Mouse (Mus musculus) CH12.LX (cell line): ENCODE measurements around the gene Phactr3. TPM values are rescaled to one million over a fixed set of nuclear protein-coding genes. Genes with fewer than 3 reads are reported as not detected.

Experiments
- DNase-seq: peaks from one replicate; pipeline ENCODE4 v3.0.0-alpha.2; 2013; ENCODE audit errors: extremely low read depth
- H3K27ac ChIP-seq: 2 replicates; pipeline ENCODE4 v1.5.1; 2012; ENCODE audit warnings: low read depth, mild to moderate bottlenecking, control low read depth, moderate library complexity; ENCODE audit not compliant: insufficient read depth
- H3K27me3 ChIP-seq: replicated peaks from 2 replicates; pipeline ENCODE3; 2012; ENCODE audit warnings: inconsistent platforms
- H3K36me3 ChIP-seq, 2 experiments: replicated peaks in 1 of 2; 2 replicates each; pipeline versions ENCODE3 to v1.6.1; 2012; ENCODE audit warnings: inconsistent platforms in 1 of 2, low read length in 1 of 2, mild to moderate bottlenecking in 1 of 2, mixed read lengths in 1 of 2, moderate library complexity in 1 of 2; ENCODE audit not compliant: control insufficient read depth in 1 of 2, insufficient read depth in 1 of 2
- H3K4me1 ChIP-seq, 2 experiments: 2 replicates each; pipeline ENCODE4 v1.6.1; 2012; ENCODE audit warnings: inconsistent platforms in 1 of 2, moderate library complexity in 1 of 2; ENCODE audit not compliant: insufficient read depth in 2 of 2, control insufficient read depth in 1 of 2
- H3K4me2 ChIP-seq: 2 replicates; pipeline ENCODE4 v1.6.1; 2012; ENCODE audit warnings: low read depth, mild to moderate bottlenecking, control low read depth; ENCODE audit not compliant: poor library complexity, insufficient read depth, severe bottlenecking
- H3K4me3 ChIP-seq, 3 experiments: fragments of 150-350 bp in 1 of 3; sonication (generic) in 1 of 3; replicated peaks in 1 of 3; 2 replicates each; pipeline versions ENCODE3 to v1.5.1; 2011 to 2012; ENCODE audit warnings: low read depth in 2 of 3, low read length in 2 of 3, mild to moderate bottlenecking in 2 of 3, moderate library complexity in 2 of 3, control low read depth in 1 of 3, improper control_type of control experiment in 1 of 3, inconsistent platforms in 1 of 3, mixed read lengths in 1 of 3; ENCODE audit not compliant: poor library complexity in 1 of 3
- H3K79me2 ChIP-seq: replicated peaks from 2 replicates; pipeline ENCODE4 v1.6.1; 2012; ENCODE audit warnings: mild to moderate bottlenecking, moderate library complexity; ENCODE audit not compliant: control insufficient read depth, poor library complexity, insufficient read depth, severe bottlenecking; ENCODE audit errors: extremely low read depth
- H3K9ac ChIP-seq: 2 replicates; pipeline ENCODE4 v1.6.1; 2012; ENCODE audit warnings: low read depth, mild to moderate bottlenecking, control low read depth, moderate library complexity; ENCODE audit not compliant: insufficient read depth
- H3K9me3 ChIP-seq: replicated peaks from 2 replicates; pipeline ENCODE3; 2012; ENCODE audit warnings: low read length, inconsistent platforms, mixed read lengths
- CHD2 ChIP-seq: IDR thresholded peaks from 2 replicates; pipeline ENCODE4 v1.6.1; 2011; ENCODE audit warnings: low read length, improper control_type of control experiment
- EP300 ChIP-seq: IDR thresholded peaks from 2 replicates; pipeline ENCODE4 v1.6.1; 2011; ENCODE audit warnings: low read length, improper control_type of control experiment
- GABPA ChIP-seq: IDR thresholded peaks from 2 replicates; pipeline ENCODE4 v1.6.1; 2012; ENCODE audit warnings: low read depth, low read length, improper control_type of control experiment, inconsistent platforms; ENCODE audit not compliant: insufficient replicate concordance
- HCFC1 ChIP-seq: IDR thresholded peaks from 2 replicates; pipeline ENCODE4 v1.6.1; 2012; ENCODE audit warnings: low read depth, mild to moderate bottlenecking, inconsistent platforms, low read length, improper control_type of control experiment
- IRF4 ChIP-seq: IDR thresholded peaks from 2 replicates; pipeline ENCODE4 v1.6.1; 2014; ENCODE audit warnings: low read depth, mild to moderate bottlenecking, inconsistent platforms, low read length, improper control_type of control experiment
- MAFK ChIP-seq: IDR thresholded peaks from 2 replicates; pipeline ENCODE4 v1.6.1; 2011; ENCODE audit warnings: low read length, improper control_type of control experiment; ENCODE audit not compliant: insufficient replicate concordance
- MAX ChIP-seq: IDR thresholded peaks from 2 replicates; pipeline ENCODE4 v1.6.1; 2011; ENCODE audit warnings: low read length, improper control_type of control experiment
- MAZ ChIP-seq: IDR thresholded peaks from 2 replicates; pipeline ENCODE4 v1.6.1; 2012; ENCODE audit warnings: low read depth, mild to moderate bottlenecking, inconsistent platforms, low read length, improper control_type of control experiment, moderate library complexity
- MEF2A ChIP-seq: IDR thresholded peaks from 2 replicates; pipeline ENCODE4 v1.6.1; 2014; ENCODE audit warnings: low read depth, mild to moderate bottlenecking, inconsistent platforms, low read length, improper control_type of control experiment, borderline replicate concordance
- MXI1 ChIP-seq: IDR thresholded peaks from 2 replicates; pipeline ENCODE4 v1.6.1; 2011; ENCODE audit warnings: mild to moderate bottlenecking, low read depth, low read length, improper control_type of control experiment
- MYC ChIP-seq: IDR thresholded peaks from 2 replicates; pipeline ENCODE4 v1.6.1; 2011; ENCODE audit warnings: low read depth, mild to moderate bottlenecking, improper control_type of control experiment, low read length
- POLR2AphosphoS2 ChIP-seq: IDR thresholded peaks from 2 replicates; pipeline ENCODE4 v1.6.1; 2011; ENCODE audit warnings: low read depth, low read length, improper control_type of control experiment
- SIN3A ChIP-seq: IDR thresholded peaks from 2 replicates; pipeline ENCODE4 v1.6.1; 2012; ENCODE audit warnings: low read length, improper control_type of control experiment, inconsistent platforms
- TBP ChIP-seq: conservative IDR thresholded peaks from 2 replicates; pipeline ENCODE4 v1.6.1; 2011; ENCODE audit warnings: low read depth, low read length, improper control_type of control experiment
- TCF12 ChIP-seq: IDR thresholded peaks from 2 replicates; pipeline ENCODE4 v1.6.1; 2014; ENCODE audit warnings: low read depth, mild to moderate bottlenecking, inconsistent platforms, low read length, improper control_type of control experiment
- UBTF ChIP-seq: IDR thresholded peaks from 2 replicates; pipeline ENCODE4 v1.6.1; 2012; ENCODE audit warnings: low read depth, mild to moderate bottlenecking, inconsistent platforms, low read length, improper control_type of control experiment, moderate library complexity
- USF1 ChIP-seq: IDR thresholded peaks from 2 replicates; pipeline ENCODE4 v1.6.1; 2014; ENCODE audit warnings: low read depth, mild to moderate bottlenecking, inconsistent platforms, low read length, improper control_type of control experiment
- dilution Hi-C: fragments of 300-500 bp; cut with MboI; formaldehyde crosslinking; loops from 2 replicates; pipeline ENCODE4 v1.14.3; 2020; ENCODE audit warnings: low sequenced_read_pairs; ENCODE audit not compliant: extremely low pct_unique_long_range_greater_than_20kb, extremely low pct_ligation_motif_present
- in situ Hi-C: fragments of 300-500 bp; cut with MboI; formaldehyde crosslinking; loops from 3 replicates; pipeline ENCODE4 v1.14.3; 2019; ENCODE audit warnings: low sequenced_read_pairs, low pct_ligation_motif_present, low pct_unique_long_range_greater_than_20kb, mixed read lengths
- polyA plus RNA-seq: library from polyadenylated mRNA; unstranded; fragments of >175 nt; gene quantifications from 2 replicates; pipeline ENCODE4 v1.2.1, GENCODE M21; 2012; ENCODE audit warnings: low read depth; ENCODE audit not compliant: insufficient read length
- total RNA-seq, 2 experiments: library from RNA; depleted of rRNA; stranded (reverse); fragments of 300-350 nt in 1 of 2; fragments of >200 nt in 1 of 2; gene quantifications; 2 replicates each; pipeline ENCODE4 v1.2.3; 2012 to 2014

Phactr3 gene
- total and polyA plus RNA-seq, 3 experiments: 0.21 to 0.75 TPM; not detected in 1

DNA sequence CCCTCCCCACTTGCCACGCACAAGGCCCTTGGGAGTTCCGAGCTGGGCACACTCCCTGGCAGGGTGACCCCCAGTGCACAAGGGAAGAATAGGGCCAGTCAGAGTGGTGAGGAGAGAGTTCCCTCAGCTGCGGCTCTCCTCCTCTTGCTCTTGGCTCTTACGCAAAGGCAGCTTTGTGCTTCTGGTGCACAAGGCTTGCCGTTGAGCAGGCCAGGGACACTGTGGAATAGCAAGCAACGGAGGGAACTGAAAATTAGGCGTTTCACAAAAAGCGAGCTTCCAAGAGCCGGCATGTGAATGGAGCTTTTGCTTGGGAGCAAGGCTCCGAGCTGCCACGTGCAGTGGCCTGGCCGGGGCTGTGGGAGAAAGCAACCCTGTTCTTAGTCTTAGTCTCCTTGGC is 40.2 kb downstream of the Phactr3 start:
- TF ChIP-seq TCF12 (no peak), SIN3A (no peak), MAFK (no peak), USF1 (no peak), UBTF (no peak)
- Histone ChIP-seq H3K27ac (no peak overlapping the region), H3K27me3 (peaks cover 89% of the 10 kb centered on the region), H3K4me1 (no peaks in the 10 kb centered on the region), H3K36me3 (no peaks in the 10 kb centered on the region), H3K79me2 (no peaks in the 10 kb centered on the region), H3K9ac (no peak overlapping the region), H3K4me2 (no peak overlapping the region), H3K4me3 (no peak overlapping the region), H3K9me3 (no peaks in the 10 kb centered on the region)
- in situ Hi-C loops (no loop called here), dilution Hi-C loops (no loop called here)
- DNase-seq: no peak

DNA sequence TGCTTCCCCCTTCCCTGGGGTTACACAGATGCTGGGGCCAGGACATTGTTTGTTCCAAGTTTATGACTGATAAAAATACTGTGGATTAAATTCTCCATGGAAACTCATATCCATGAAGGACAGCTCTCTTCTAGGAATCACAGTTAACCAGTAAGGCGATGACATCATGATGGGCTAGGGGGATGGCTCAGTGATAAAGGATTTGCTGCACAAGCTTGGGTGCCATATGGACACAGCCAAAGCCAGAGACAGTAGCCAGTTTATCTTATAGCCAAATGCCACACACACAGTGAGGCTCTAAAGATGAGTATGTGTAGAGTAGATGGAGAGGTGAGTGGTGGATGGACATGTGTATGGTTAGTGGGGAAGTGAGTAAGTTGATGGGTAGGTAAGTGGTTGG is 45.2 kb downstream of the Phactr3 start:
- H3K79me2 ChIP-seq: no peaks in the 10 kb centered on the region
- H3K4me3 ChIP-seq: no peak overlapping the region
- peaks cover 76% of the 10 kb centered on the region for H3K27me3 ChIP-seq
- TF ChIP-seq EP300: no peak
- TF ChIP-seq MAFK: no peak
- TF ChIP-seq POLR2AphosphoS2: no peak
- no peak for TF ChIP-seq MXI1
- no peak for TF ChIP-seq IRF4
- TF ChIP-seq MAZ: no peak
- TF ChIP-seq GABPA: no peak
- TF ChIP-seq MYC: no peak
- no peak for TF ChIP-seq TCF12
- TF ChIP-seq TBP: no peak
- TF ChIP-seq UBTF: no peak
- no peak for TF ChIP-seq HCFC1
- no peak for TF ChIP-seq MEF2A
- no peak for TF ChIP-seq CHD2
- no peak for TF ChIP-seq SIN3A
- no peak for TF ChIP-seq MAX
- no peak overlapping the region for H3K9ac ChIP-seq
- H3K4me1 ChIP-seq: 0 out of 4 replicates have a peak, but pooled peaks cover 0 to 2% of the 10 kb centered on the region in 2 experiments
- DNase-seq: no peak
- H3K27ac ChIP-seq: no peak overlapping the region
- no peaks in the 10 kb centered on the region for H3K9me3 ChIP-seq
- H3K36me3 ChIP-seq: no peaks in the 10 kb centered on the region
- dilution Hi-C loops: no loop called here
- in situ Hi-C loops: no loop called here
- H3K4me2 ChIP-seq: no peak overlapping the region
